Mouse (Mus musculus) midbrain, embryonic 14.5 days (tissue): ENCODE measurements around the gene Enpp5. TPM values are rescaled to one million over a fixed set of nuclear protein-coding genes. Genes with fewer than 3 reads are reported as not detected.

Experiments used
- ATAC-seq: fragments of 200-750 bp; cut with Nextera tagmentation; 2 replicates; pipeline ENCODE4 v1.8.0; 2017; ENCODE audit warnings: moderate number of reproducible peaks, moderate library complexity; ENCODE audit not compliant: low FRiP score, low TSS enrichment
- DNase-seq: peaks from one replicate; pipeline ENCODE4 v3.0.0-alpha.2; 2015
- H3K27ac ChIP-seq: fragments of 300-500 bp; sonication (generic); replicated peaks from 2 replicates; pipeline ENCODE4 v1.5.1; 2014; ENCODE audit warnings: mild to moderate bottlenecking, low read depth, low read length, moderate library complexity
- H3K27me3 ChIP-seq: fragments of 300-500 bp; sonication (generic); 2 replicates; pipeline ENCODE4 v1.6.1; 2014; ENCODE audit warnings: low read length, control low read depth, mixed read lengths; ENCODE audit not compliant: control insufficient read depth, insufficient read depth
- H3K36me3 ChIP-seq: fragments of 300-500 bp; sonication (generic); 2 replicates; pipeline ENCODE4 v1.6.1; 2014; ENCODE audit warnings: low read length, control low read depth; ENCODE audit not compliant: control insufficient read depth, insufficient read depth
- H3K4me1 ChIP-seq: fragments of 300-500 bp; sonication (generic); 2 replicates; pipeline ENCODE4 v1.6.1; 2014; ENCODE audit warnings: mild to moderate bottlenecking, antibody characterized with exemption, low read length, control low read depth; ENCODE audit not compliant: control insufficient read depth, insufficient read depth
- H3K4me2 ChIP-seq: fragments of 300-500 bp; sonication (generic); 2 replicates; pipeline ENCODE4 v1.6.1; 2014; ENCODE audit warnings: mild to moderate bottlenecking, low read length, moderate library complexity
- H3K4me3 ChIP-seq: fragments of 300-500 bp; sonication (generic); replicated peaks from 2 replicates; pipeline ENCODE4 v1.5.1; 2014; ENCODE audit warnings: low read depth, low read length
- H3K9ac ChIP-seq: fragments of 300-500 bp; sonication (generic); replicated peaks from 2 replicates; pipeline ENCODE4 v1.6.1; 2014; ENCODE audit warnings: mild to moderate bottlenecking, low read length, moderate library complexity
- H3K9me3 ChIP-seq: fragments of 300-500 bp; sonication (generic); 2 replicates; pipeline ENCODE4 v1.6.1; 2016; ENCODE audit warnings: low read length, control low read depth, mixed read lengths; ENCODE audit not compliant: control insufficient read depth
- WGBS: fragments of 180-500 bp; shearing (Covaris S2); extraction: QIAGEN DNeasy Blood & Tissue Kit; methylation state at CpG from one replicate; pipeline ENCODE4 v1.1.7; 2014; 5-methylcytosine and 5-hydroxymethylcytosine counted together
- polyA plus RNA-seq: library from polyadenylated mRNA; unstranded; fragments of >200 nt; fragmentation: Nextera tagmentation; extraction: Ambion mirVana; gene quantifications from 2 replicates; pipeline ENCODE4 v1.2.1, GENCODE M21; 2014

Gene Enpp5
- polyA plus RNA-seq, 1 experiment from 2014 or later, result 80.2 TPM

GRCm38 (mm10) chr17:44077146-44077842, 1.3 kb upstream of the Enpp5 start:
- 86% methylated on average over 12 of the region's 12 CpGs for WGBS
- Histone ChIP-seq H3K4me1 (peaks cover 6% of the 10 kb centered on the region), H3K4me2 (no peak overlapping the region), H3K27me3 (no peaks in the 10 kb centered on the region), H3K4me3 (no peak overlapping the region), H3K36me3 (peaks cover 15% of the 10 kb centered on the region), H3K9ac (no peak overlapping the region), H3K27ac (no peak overlapping the region), H3K9me3 (no peaks in the 10 kb centered on the region)
- no peak for ATAC-seq
- DNase-seq, result no peak

GRCm38 (mm10) chr17:44077843-44078160, 811 bp upstream of the Enpp5 start:
- 80% methylated on average over 2 of the region's 2 CpGs for WGBS
- H3K27me3 ChIP-seq, result no peaks in the 10 kb centered on the region
- no peak overlapping the region for H3K27ac ChIP-seq
- DNase-seq, result no peak
- H3K9me3 ChIP-seq, result no peaks in the 10 kb centered on the region
- H3K4me3 ChIP-seq, result no peak overlapping the region
- peaks cover 15% of the 10 kb centered on the region for H3K36me3 ChIP-seq
- peaks cover 9% of the 10 kb centered on the region for H3K4me1 ChIP-seq
- no peak for ATAC-seq
- no peak overlapping the region for H3K4me2 ChIP-seq
- no peak overlapping the region for H3K9ac ChIP-seq

- Histone ChIP-seq H3K4me1 (peaks cover 11% of the 10 kb centered on the region), H3K9me3 (no peaks in the 10 kb centered on the region), H3K27me3 (no peaks in the 10 kb centered on the region), H3K4me2 (no peak overlapping the region), H3K36me3 (peaks cover 50% of the 10 kb centered on the region), H3K27ac (no peak overlapping the region), H3K9ac (no peak overlapping the region), H3K4me3 (no peak overlapping the region)
- ATAC-seq (no peak), DNase-seq (no peak)
- WGBS, result 95% methylated on average over 4 of the region's 4 CpGs
These were observed 4.5 kb downstream of the Enpp5 start for GRCm38 (mm10) chr17:44083156-44083555.

GRCm38 (mm10) chr17:44088226-44088625, 9.6 kb downstream of the Enpp5 start:
- Histone ChIP-seq H3K36me3 (peaks cover 36% of the 10 kb centered on the region), H3K27me3 (no peaks in the 10 kb centered on the region), H3K9me3 (no peaks in the 10 kb centered on the region), H3K9ac (no peak overlapping the region), H3K4me3 (no peak overlapping the region), H3K4me2 (no peak overlapping the region), H3K4me1 (no peaks in the 10 kb centered on the region), H3K27ac (no peak overlapping the region)
- DNase-seq, result no peak
- no peak for ATAC-seq
- WGBS, result 92% methylated on average over 3 of the region's 3 CpGs

- Histone ChIP-seq H3K27ac (no peak overlapping the region), H3K36me3 (peaks cover 11% of the 10 kb centered on the region), H3K4me3 (no peak overlapping the region), H3K4me2 (no peak overlapping the region), H3K27me3 (no peaks in the 10 kb centered on the region), H3K9ac (no peak overlapping the region), H3K9me3 (no peaks in the 10 kb centered on the region), H3K4me1 (no peaks in the 10 kb centered on the region)
- 78% methylated on average over 2 of the region's 2 CpGs for WGBS
- DNase-seq (no peak), ATAC-seq (no peak)
These were observed 12.3 kb downstream of the Enpp5 start for GRCm38 (mm10) chr17:44090916-44091315.

- DNase-seq (no peak), ATAC-seq (no peak)
- H3K27me3 ChIP-seq, result no peaks in the 10 kb centered on the region
- H3K4me1 ChIP-seq, result no peaks in the 10 kb centered on the region
- H3K9ac ChIP-seq, result no peak overlapping the region
- H3K27ac ChIP-seq, result no peak overlapping the region
- WGBS, result 37% methylated on average over 2 of the region's 2 CpGs
- peaks cover 9% of the 10 kb centered on the region for H3K36me3 ChIP-seq
- no peaks in the 10 kb centered on the region for H3K9me3 ChIP-seq
- H3K4me2 ChIP-seq, result no peak overlapping the region
- H3K4me3 ChIP-seq, result no peak overlapping the region
These were observed 12.9 kb downstream of the Enpp5 start for GRCm38 (mm10) chr17:44091512-44091911.

GRCm38 (mm10) chr17:44100486-44100885, 21.9 kb downstream of the Enpp5 start:
- Histone ChIP-seq H3K9me3 (no peaks in the 10 kb centered on the region), H3K4me2 (no peak overlapping the region), H3K27me3 (no peaks in the 10 kb centered on the region), H3K27ac (no peak overlapping the region), H3K4me1 (peaks cover 6% of the 10 kb centered on the region; the same call in 1 of the 2 replicates), H3K36me3 (no peaks in the 10 kb centered on the region), H3K9ac (no peak overlapping the region), H3K4me3 (no peak overlapping the region)
- 75% methylated on average over 4 of the region's 4 CpGs for WGBS
- no peak for DNase-seq
- ATAC-seq, result no peak

- H3K4me3 ChIP-seq, result no peak overlapping the region
- peaks cover 6% of the 10 kb centered on the region; the same call in 1 of the 2 replicates for H3K4me1 ChIP-seq
- no peaks in the 10 kb centered on the region for H3K27me3 ChIP-seq
- no peak overlapping the region for H3K9ac ChIP-seq
- no peak for DNase-seq
- H3K4me2 ChIP-seq, result no peak overlapping the region
- no peaks in the 10 kb centered on the region for H3K36me3 ChIP-seq
- 85% methylated on average over 9 of the region's 9 CpGs for WGBS
- H3K27ac ChIP-seq, result no peak overlapping the region
- H3K9me3 ChIP-seq, result no peaks in the 10 kb centered on the region
- ATAC-seq, result no peak
These were observed 22.3 kb downstream of the Enpp5 start for GRCm38 (mm10) chr17:44100906-44101305.

GRCm38 (mm10) chr17:44101961-44102360, 23.3 kb downstream of the Enpp5 start:
- Histone ChIP-seq H3K9ac (no peak overlapping the region), H3K4me3 (no peak overlapping the region), H3K9me3 (no peaks in the 10 kb centered on the region), H3K36me3 (no peaks in the 10 kb centered on the region), H3K27me3 (no peaks in the 10 kb centered on the region), H3K27ac (no peak overlapping the region), H3K4me2 (no peak overlapping the region), H3K4me1 (peaks cover 6% of the 10 kb centered on the region; the same call in 1 of the 2 replicates)
- 93% methylated on average over 10 of the region's 10 CpGs for WGBS
- no peak for DNase-seq
- ATAC-seq, result no peak
